Mouse (Mus musculus): Measurements from ENCODE around the gene Fbxo45.

Fbxo45 gene

DNA sequence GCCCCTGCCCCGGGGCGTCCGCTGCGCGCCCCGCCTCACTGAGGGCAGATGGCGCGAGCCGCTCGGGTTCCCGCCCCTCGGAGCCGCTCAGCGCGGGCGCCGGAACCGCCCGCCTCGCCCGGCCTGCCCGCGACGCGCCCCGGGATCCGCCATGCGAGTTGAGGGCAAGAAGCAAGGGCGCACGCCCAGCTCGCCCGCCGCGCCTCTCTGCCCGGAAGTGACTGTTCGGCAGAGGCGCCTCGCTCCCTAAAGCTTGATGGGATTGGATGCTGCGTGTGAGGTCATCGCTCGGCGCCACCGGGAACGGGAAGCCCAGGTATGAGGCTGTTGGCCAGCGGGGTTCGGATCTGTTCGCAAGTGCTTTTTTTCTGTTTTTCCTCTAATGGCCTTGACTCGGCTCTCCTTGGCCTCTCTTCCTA is at the start of gene Fbxo45, which contains the start of gene Wdr53:
Gene Fbxo45 (minus strand): TSS at position 207 of the 419 bp plus-strand sequence.
Gene Wdr53 (plus strand): TSS at position 276 of the 419 bp plus-strand sequence.
- DNase-seq (ENCODE audit: low read depth, low spot score) = peak; percentile 97

DNA sequence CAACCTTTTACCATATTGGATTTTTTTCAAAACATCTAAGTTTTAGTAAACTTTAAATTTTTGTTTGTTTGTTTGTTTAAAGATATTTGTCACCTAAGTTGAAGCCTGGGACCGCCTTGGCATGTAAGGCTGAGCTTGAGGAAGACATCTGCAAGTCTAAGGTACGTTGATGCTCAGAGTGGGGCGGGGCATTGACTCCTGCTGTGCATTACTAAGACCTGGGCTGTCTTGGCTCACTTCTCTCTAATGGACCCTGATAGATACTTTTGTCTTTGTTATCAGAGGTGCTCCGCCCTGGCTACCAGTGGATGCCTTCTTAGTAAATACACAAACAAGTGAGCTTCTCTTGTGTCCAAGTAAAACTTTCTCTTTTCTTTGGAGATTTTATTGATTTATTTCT is 44.9 kb upstream of the Fbxo45 start:
- no peak for DNase-seq (ENCODE audit: low read depth, low spot score)

DNA sequence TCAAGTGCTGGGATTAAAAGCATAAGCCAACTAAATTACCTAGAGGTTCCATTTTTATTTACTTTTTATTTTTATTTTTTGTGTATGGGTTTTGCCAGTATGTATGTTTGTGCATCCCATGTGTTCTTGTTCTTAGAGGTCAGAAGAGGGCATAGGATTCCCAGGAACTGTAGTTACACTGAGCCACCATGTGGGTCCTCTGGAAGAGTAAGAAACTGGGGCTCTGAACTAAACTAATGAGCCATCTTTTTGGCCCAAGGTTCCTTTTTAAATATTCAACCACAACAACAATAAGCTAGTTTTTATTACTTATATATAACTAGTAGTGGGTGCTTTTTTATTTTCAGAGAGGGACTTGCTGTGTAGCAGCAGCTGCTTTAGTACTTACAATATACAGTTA is 35.6 kb upstream of the Fbxo45 start:
- DNase-seq (ENCODE audit: low read depth, low spot score) = peak; percentile 25

DNA sequence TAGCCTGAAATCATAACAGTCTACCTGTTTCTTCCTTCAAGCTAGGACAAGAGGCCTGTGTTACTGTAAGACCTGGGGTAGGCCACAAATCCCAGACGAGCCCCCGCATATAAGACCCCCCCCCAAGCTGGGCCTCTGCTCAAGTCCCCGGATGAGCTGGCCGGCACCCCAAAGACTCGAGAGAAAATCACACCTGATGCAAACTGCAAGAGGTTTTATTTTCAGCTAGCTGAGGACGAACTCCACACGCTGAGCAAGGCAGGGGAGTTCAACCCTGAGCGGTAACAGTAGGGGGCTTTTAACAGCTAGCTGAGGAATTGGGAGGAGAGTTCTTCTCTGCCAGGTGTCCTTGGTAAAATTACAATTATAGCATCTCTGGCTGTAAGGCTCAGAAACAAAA is 33.3 kb upstream of the Fbxo45 start:
- no peak for DNase-seq (ENCODE audit: low read depth, low spot score)

DNA sequence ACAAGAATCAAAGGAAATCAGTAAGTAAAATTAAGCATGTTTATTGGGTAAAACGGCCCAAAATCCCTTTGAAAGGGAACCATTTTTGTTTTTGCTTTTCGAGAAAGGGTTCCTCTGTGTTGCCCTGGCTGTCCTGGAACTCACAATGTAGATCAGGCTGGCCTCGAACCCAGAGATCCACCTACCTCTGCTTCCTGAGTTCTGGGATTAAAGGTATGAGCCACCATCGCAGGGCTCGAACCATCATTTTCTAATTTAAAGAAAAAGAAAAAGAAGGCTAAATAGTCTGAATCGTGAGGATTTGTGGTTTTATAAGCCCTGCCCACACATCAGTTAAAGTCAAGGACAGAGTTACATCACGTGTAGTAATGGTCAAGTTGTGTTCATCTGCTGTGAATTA is 31.4 kb upstream of the Fbxo45 start:
- peak; percentile 57 for DNase-seq (ENCODE audit: low read depth, low spot score)

DNA sequence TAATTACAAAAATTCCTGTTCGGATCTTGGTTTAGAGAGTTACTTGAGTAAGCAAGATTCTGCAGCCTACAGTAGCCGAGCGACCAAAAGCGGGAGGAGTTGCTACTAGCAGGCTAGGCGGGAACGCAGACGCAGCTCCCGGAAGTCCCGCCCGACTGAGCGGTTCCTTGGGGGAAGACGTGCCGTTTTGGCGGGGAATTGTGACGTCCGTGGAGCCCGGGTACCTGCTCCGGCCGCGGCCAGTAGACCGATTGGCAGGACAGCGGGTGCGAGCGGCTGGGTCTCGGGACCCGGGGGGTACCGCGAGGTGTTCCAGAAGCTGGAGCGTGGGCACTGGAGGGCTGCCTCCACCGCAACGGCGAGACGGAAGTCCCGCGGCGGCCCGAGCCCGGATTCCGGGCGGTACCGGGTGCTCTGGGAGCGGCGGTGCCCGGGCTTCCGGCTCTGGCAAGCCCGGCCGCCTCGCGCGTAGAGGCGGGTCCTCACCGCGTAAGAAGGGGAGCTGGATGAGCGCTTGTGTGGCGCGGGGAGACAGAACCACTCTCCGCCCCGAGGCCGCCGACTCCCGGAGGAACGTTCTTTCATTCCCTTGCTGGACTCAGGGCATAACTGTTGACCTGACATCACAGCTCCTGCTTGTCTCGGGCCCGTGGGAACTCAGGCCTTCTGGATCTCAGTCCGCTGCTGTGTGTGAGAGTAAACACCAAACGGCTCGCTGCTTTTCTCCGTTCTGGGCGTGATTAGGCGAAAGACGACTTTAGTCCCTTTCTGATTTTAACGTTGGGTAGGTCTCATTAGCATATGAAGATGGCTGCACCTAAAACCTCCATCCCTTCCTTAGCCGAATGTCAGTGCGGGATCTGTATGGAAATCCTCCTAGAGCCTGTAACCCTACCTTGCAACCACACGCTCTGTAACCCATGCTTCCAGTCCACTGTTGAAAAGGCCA is 30.6 kb upstream of the Fbxo45 start, which contains the start of gene Rnf168:
Gene Rnf168 (plus strand): TSS at position 152 of the 949 bp plus-strand sequence.
- DNase-seq (ENCODE audit: low read depth, low spot score) = peak; percentile 94

DNA sequence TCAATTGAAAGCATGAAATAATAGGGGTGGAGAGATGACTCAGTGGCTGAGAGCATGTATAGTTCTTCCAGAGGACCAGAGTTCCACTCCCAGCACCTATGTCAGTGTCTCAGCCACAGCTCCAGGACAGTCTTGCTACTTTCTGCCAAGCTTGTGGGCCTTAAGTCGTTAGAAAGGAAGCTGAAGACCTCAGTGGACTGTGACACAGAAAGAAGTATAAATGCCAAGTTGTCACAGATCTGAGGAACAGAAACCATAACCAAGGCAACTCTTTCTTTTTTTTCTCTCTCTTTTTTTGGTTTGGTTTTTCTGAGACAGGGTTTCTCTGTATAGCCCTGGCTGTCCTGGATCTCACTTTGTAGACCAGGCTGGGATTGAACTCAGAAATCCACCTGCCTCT is 28.9 kb upstream of the Fbxo45 start:
- no peak for DNase-seq (ENCODE audit: low read depth, low spot score)

DNA sequence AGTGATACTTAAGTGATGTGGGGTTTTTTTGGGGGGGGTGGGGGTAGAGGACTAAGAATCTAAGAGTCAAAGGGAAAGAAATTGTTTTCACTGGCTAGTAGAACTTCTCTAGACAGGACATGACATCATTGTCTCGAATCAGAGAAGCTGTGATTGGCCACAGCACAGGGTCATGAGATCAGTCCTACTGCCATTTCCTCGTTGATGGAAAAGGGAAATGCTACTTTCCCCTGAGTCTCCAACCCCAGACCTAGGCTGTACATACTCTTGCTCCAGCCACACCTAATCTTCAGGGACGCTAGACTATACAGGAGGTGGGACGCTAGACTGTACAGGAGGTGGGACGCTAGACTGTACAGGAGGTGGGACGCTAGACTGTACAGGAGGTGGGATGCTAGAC is 28.1 kb upstream of the Fbxo45 start:
- no peak for DNase-seq (ENCODE audit: low read depth, low spot score)

DNA sequence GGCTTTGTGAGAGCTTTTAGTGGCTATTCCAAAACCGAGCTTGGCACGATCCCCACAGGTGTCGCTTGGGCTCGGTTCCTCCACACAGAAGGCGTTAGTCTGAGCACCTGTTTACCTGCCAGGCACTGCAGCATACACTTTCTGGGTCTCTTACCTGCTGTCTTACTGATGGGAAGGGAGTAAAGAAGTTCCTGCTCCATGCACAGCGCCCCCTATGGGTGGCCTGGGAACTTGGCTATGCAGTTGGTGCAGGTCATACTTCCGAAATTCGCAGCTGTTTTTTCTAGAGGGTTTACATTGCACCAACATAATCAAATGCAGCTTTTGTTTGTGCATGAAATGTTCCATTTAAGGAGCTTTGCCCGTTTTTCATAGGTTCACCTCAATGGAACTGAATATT is 26.4 kb upstream of the Fbxo45 start:
- no peak for DNase-seq (ENCODE audit: low read depth, low spot score)

DNA sequence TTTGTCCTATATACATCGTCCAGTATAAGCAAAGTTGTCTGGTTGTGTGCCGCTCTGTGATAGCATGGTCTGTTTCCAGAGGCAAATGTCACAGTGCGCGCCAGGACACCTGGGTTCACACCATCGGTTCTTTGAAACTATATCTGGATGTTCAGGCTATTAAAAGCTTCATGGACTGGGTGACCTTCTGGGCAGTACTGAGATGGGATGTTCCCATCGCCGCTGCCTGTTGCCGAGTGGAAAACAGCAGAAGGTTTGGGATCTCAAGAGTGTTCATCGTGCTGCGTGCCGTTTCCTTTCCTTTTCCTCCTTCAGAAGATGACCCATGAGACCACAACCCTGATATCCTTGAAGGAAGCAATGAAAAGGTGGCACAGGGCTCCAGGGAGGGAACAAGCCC is 24.3 kb upstream of the Fbxo45 start, which contains the start of gene Smco1:
Gene Smco1 (plus strand): TSS at position 178 of the 400 bp plus-strand sequence.
- DNase-seq (ENCODE audit: low read depth, low spot score) = no peak

DNA sequence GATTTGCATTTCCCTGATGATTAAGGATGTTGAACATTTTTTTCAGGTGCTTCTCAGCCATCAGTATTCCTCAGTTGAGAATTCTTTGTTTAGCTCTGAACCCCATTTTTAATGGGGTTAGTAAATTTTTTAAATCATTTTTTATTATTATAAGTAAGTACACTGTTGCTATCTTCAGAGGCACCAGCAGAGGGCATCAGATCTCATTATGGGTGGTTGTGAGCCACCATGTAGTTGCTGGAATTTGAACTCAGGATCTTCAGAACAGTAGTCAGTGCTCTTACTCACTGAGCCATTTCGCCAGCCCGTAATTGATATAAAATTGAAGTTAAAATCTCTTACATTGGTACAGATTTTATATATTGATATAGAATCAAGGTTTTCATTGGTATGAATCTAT is 17.3 kb upstream of the Fbxo45 start:
- peak; percentile 73 for DNase-seq (ENCODE audit: low read depth, low spot score)

DNA sequence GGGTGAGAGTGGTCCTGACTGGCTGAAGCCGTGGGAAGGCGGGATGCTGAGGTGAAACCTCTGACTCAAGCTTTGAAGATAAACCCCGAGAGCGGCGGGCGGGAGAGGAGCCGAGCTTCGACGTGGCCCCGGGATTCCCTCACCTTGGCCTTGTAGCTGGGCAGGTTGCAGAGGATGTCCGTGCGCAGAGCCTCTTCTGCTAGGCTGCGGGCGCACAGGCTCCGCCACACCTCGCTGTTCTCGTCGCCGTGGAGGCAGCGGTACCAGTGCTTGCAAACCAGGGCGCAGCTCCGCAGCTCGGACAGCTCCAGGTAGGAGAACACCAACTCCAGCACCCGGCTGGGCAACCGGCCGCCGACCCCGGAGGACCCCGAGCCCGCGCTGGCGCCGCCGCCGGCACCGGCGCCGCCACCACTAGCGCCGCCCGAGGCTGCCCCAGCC is 587 bp downstream of the Fbxo45 start:
- peak; percentile 60 for DNase-seq (ENCODE audit: low read depth, low spot score)

DNA sequence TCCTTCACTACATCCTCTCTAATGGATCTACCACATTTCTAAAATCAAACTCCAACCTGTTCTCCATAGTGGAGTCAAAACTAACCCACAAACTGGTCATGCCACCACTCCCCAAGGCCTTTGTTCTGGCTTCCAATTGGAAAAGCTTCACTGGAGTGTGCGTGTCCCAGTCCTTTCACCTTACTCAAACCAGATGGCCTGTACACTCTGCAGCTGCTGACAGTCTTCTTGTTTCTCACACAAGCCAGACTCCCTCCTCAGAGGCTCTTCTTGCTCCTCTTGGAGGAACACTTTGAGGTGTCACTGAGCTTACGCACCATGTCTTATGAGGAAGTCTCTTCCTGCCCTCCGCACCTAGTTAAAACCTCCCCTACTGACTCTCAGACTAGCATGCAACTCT is 3.1 kb downstream of the Fbxo45 start:
- no peak for DNase-seq (ENCODE audit: low read depth, low spot score)

DNA sequence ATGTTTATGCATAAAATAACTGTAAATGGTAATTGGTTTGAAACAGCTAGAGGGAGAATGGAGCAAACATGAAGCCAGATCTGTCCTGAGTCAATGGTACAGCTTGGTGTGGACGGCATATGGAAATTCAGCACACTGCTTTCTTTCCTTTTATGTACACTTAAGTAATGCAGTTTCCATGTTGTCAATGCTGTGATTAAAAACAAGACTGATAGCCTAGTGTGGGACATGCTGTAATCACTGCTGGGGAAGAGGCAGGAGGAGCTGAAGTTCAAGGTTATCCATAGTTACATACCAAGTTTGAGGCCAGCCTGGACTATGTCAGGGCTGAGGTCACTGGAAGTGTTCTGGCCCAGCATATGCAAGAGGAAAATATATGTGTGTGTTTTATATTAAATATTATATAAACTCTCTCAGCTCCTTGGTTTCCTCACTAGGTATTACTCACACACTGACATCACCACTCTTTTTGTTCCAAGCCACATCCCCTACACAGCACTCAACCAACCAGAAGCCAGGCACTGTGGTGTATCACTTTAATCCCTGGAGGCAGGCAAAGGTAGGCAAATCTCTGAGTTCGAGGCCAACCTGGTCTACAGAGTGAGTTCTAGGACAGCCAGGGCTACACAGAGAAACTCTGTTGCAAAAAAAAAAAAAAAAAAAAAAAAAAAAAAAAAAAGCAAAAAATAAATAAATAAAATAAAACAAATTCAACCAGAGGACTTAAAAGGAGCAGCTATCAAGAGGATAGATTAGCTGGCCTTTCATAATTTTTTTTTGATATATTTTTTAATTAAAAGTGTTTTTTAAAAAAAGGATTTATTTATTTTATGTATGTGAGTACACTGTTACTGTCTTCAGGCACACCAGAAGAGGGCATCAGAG is 7.3 kb downstream of the Fbxo45 start:
- peak; percentile 76 for DNase-seq (ENCODE audit: low read depth, low spot score)

DNA sequence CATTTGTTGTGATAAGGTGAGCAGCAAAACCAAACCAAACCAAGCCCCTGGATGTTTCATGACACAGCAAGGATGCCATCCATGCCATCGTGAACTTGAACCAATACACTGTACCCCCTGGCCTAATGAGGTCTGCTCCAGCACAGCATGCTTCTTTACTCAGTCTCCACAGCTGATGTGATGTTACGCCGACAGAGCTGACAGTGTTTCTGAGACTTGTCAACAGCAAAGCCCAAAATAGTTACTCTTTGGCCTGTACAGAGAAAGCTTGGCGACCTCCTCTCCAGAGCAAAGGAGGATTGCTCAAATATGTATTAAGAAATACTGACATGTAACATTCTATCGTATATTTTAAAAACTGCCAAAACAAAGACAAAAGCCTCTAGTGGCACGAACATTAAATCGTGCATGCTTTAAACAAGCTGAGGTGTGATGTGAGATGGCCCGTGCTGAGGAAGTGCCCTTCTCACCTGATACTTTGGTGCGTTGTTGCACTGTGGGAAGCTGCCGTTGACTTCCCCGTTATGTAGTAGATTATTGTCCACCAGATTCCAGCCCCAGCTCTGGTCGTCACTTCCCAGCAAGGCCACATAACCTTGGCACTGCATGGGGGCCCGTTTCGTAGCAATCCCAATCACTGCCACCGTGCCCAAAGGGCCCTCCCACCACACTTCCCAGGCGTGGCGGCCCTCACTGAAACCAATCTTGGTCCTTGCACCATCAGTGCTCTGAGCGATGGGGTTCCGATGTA is 8.9 kb downstream of the Fbxo45 start:
- DNase-seq (ENCODE audit: low read depth, low spot score) = no peak

DNA sequence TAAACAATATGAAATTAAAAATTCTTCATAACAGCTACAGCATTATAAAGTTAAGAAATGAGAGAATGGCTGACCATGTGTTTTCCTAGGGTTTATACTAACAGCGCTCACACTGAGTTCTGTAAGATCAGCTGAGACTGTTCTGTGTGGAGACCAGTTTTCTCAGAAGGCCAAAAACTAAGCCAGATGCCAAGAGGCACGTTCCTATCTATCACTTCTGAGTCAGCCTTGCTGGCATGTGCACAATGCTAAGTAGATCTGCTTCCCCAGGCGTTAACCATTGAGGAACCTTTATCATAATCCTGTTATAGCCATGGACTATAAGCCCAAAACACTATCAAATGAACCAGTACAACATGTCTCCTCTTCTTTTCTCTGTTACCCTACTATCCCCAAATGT is 14.9 kb downstream of the Fbxo45 start:
- DNase-seq (ENCODE audit: low read depth, low spot score) = peak; percentile 43

DNA sequence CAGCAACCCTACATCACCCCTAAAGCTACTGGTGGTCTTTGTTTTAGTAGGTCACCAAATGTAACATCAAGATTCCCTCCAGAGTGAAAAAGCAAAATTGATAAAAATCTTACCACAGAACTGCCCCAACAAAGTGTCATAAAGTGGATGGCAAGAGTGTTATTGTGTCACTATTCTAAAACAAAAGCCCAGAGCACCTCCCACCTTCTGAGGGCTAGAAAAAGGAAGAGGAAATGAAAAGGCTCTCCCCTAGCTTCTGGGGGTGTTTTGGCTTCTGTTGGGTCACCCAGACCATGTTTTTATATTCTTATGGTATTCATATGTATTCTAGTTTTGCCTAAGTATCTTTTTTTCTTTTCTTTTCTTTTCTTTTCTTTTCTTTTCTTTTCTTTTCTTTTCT is 24.6 kb downstream of the Fbxo45 start:
- no peak for DNase-seq (ENCODE audit: low read depth, low spot score)

DNA sequence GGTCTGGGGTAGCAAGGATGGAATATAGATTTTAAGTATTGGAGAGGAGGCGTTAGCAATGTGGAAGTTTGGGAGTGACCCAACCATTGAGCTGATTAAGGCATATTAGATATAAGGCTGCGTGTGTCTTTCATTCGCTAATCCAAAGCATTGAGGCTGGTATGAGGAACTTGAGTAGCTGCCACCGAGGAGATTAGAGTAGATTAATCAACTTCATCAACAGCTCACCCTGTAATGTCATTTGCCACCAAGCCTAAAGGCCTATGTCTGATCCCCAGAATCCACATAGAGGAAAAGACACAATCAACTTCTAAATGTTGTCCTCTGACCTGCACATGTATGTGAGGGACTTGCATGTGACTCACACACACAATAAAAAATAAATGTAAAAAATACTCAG is 25.2 kb downstream of the Fbxo45 start:
- DNase-seq (ENCODE audit: low read depth, low spot score) = no peak

DNA sequence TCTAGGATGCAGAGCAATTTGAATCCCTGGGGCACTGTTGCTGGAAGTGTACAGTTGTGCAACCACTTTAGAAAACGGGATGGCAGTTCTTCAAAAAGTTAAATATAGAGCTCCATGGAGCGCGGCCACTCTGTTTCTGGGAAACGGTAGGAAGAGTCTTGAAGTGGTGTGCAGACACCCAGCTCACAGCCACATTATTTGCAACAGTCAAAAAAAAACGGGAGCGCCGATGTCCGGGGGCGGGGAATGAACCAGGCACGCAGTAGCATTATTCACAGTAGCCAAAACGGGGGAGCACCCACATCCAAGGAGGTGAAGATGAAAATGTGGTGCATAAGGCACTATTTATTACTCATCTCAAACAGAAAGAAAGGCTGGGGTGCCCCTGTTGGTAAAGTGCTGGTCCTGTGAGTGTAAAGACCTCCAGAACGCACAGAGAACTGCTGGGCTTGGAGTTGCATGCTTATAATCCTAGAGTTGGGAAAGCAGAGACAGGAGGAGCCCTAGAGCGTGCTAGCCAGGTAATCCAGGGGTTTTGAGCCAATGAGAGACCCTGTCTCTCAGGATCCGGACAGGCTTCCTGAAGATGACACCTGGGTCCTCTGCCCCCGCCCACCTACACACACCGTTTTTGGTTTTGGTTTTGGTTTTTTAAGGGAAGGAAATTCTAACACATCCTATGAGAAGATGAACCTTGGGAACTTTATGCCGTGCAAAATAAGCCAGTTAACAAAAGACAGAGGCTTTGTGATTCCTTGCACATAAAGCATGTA is 32.0 kb downstream of the Fbxo45 start:
- no peak for DNase-seq (ENCODE audit: low read depth, low spot score)

DNA sequence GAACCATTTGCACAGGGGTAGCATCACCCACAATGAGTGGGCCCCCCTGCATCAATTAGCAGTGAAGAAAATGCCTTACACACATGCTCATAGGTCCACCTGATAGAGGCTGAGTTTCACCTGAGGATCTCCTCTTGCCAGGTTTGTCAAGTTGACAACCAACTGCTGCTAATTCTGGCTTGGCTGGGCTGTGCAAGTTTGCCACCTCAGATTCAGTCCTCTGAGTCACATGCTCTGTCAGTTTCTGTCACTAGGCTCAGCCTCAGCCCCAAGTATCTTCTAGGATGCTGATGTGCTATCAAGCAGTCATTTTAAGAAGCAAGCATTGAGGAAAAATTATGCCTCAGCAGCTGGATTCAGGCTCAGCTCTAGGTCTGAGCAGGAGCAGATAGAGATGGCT is 32.8 kb downstream of the Fbxo45 start:
- DNase-seq (ENCODE audit: low read depth, low spot score) = no peak

DNA sequence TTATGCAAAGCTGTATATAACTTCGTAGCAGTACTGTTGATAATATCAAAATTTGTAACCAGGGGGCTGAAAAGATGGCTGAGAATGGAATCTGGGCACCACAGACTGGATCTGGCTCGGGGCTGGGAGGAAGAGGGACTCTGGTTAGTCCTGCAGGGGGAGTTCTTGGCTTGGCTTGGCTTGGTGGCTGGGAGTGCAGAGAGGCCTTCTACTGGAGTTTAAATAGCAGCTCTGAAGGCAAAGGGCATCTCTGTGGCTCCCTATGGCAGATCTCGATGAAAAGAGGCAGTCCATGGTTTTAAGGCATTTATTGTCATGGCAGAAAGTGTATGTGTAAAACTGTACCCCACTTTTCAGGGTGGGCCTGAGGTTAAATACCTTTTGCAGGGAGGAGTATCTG is 42.1 kb downstream of the Fbxo45 start:
- peak; percentile 22 for DNase-seq (ENCODE audit: low read depth, low spot score)

All from 3T3-L1 (cell line).